Mouse (Mus musculus) hindbrain, embryonic 16.5 days (tissue): Measurements from ENCODE around the gene Slc35g3. TPM values are rescaled to one million over a fixed set of nuclear protein-coding genes. Genes with fewer than 3 reads are reported as not detected.

Experiments
- ATAC-seq: fragments of 200-750 bp; cut with Nextera tagmentation; 2 replicates; pipeline ENCODE4 v1.8.0; 2017; ENCODE audit warnings: moderate TSS enrichment, moderate library complexity
- H3K27ac ChIP-seq: fragments of 300-500 bp; sonication (generic); 2 replicates; pipeline ENCODE4 v1.5.1; 2014; ENCODE audit warnings: low read depth, mild to moderate bottlenecking, control low read depth, low read length, moderate library complexity
- H3K27me3 ChIP-seq: fragments of 300-500 bp; sonication (generic); replicated peaks from 2 replicates; pipeline ENCODE4 v1.6.1; 2014; ENCODE audit warnings: low read length; ENCODE audit not compliant: control insufficient read depth, insufficient read depth
- H3K36me3 ChIP-seq: fragments of 300-500 bp; sonication (generic); 2 replicates; pipeline ENCODE4 v1.6.1; 2014; ENCODE audit warnings: mild to moderate bottlenecking, low read length, moderate library complexity, mixed read lengths; ENCODE audit not compliant: control insufficient read depth, insufficient read depth
- H3K4me1 ChIP-seq: fragments of 300-500 bp; sonication (generic); 2 replicates; pipeline ENCODE4 v1.6.1; 2014; ENCODE audit warnings: low read depth, low read length; ENCODE audit not compliant: control insufficient read depth, insufficient read depth
- H3K4me2 ChIP-seq: fragments of 300-500 bp; sonication (generic); 2 replicates; pipeline ENCODE4 v1.6.1; 2014; ENCODE audit warnings: mild to moderate bottlenecking, low read length, control low read depth, moderate library complexity
- H3K4me3 ChIP-seq: fragments of 300-500 bp; sonication (generic); 2 replicates; pipeline ENCODE4 v1.5.1; 2014; ENCODE audit warnings: mild to moderate bottlenecking, low read length, control low read depth, moderate library complexity
- H3K9ac ChIP-seq: fragments of 300-500 bp; sonication (generic); 2 replicates; pipeline ENCODE4 v1.6.1; 2014; ENCODE audit warnings: low read depth, mild to moderate bottlenecking, control low read depth, low read length, moderate library complexity
- H3K9me3 ChIP-seq: fragments of 300-500 bp; sonication (generic); 2 replicates; pipeline ENCODE4 v1.6.1; 2014; ENCODE audit warnings: mild to moderate bottlenecking, low read length, moderate library complexity; ENCODE audit not compliant: control insufficient read depth
- WGBS: fragments of 180-500 bp; shearing (Covaris S2); extraction: QIAGEN DNeasy Blood & Tissue Kit; methylation state at CpG from one replicate; pipeline ENCODE4 v1.1.7; 2014; 5-methylcytosine and 5-hydroxymethylcytosine counted together
- polyA plus RNA-seq: library from polyadenylated mRNA; unstranded; fragments of >200 nt; fragmentation: Nextera tagmentation; extraction: Ambion mirVana; gene quantifications from 2 replicates; pipeline ENCODE4 v1.2.1, GENCODE M21; 2015

Slc35g3 gene
- polyA plus RNA-seq, 1 experiment from 2014 or later = 0.41 TPM

DNA sequence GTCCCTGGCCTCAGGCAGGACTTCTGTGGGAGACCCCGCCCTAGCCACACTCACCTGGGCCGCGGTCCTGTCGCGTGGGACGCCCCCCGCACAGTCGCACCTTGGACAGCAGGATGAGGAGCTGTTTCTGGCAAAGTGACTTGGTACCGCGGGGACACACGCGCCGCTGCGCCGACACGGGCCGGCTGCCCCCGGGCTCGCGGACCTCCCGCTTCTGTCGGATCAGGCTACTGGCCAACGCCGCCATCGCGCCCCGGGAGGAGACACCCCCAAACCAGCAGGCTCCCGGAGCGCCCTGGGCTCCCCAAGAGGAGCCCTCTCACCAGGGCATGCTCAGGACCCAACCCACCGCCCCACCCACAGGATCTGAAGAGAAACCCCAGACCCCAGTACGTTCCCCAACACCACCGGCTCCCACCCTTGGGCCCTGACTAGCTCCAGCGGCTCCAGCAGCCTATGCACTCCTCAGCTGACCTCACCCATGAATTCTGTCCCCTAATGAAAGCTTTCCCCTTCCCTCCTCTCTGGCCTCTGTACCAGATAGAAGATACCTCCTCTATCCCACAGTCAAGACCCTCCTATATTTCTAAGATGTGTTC, 39.7 kb upstream of the Slc35g3 start, which contains the start of gene Fgf11:
Fgf11 (minus strand) TSS at position 479 of the 599 bp plus-strand sequence.
- H3K4me3 ChIP-seq = peak within 1 kb of the TSS; percentile 61
- H3K36me3 ChIP-seq = no peaks in the 10 kb centered on the region
- H3K27me3 ChIP-seq = peaks cover 14% of the 10 kb centered on the region
- under 1% methylated on average over 33 of the region's 33 CpGs for WGBS
- peak within 1 kb of the TSS; percentile 85 for H3K4me2 ChIP-seq
- H3K27ac ChIP-seq = peak within 1 kb of the TSS; percentile 95
- H3K9ac ChIP-seq = peak within 1 kb of the TSS; percentile 85
- no peak for ATAC-seq
- H3K4me1 ChIP-seq = peaks cover 50% of the 10 kb centered on the region
- H3K9me3 ChIP-seq = no peaks in the 10 kb centered on the region

DNA sequence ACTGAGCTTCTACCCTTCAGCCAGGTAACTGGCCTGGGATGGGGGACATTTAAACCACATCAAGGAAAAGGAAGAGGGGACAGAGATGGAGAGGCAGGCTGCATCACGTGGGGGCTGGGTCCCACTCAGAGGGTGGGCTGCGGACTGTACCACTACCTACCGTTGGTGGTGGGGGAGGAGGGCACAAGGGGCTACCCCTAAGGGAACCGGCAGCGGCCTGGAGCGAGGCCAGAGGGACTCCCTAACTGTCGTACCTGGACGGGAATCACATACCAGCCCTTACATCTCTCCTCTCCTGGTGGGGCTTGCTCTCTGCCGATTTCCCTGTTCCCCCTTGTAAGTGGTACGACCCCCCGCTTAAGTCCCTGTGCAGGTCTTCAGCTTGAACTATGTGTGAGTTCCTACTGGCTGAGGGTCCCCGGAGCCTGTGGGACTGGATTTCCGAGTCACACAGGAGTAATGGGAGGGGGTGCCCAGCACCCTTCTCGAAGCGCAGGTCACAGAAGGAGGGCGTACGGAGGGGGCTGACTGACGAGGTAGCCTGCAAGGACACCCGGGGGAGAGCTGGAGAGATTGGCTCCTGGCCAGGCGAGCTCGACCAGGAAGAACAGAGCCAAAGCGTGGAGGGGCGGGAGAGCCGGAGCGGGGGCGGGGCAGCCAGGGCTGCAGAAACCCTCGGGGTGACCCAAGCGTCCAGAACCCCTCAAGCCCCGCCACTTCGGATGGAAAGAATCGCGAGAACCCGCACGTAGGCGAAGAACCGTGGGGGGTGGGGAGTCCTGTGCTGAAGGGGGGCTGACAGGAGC, 38.8 kb upstream of the Slc35g3 start:
- Histone ChIP-seq H3K27ac (peak overlapping the region; percentile 95), H3K27me3 (peaks cover 7% of the 10 kb centered on the region), H3K9me3 (no peaks in the 10 kb centered on the region), H3K4me3 (peak overlapping the region; percentile 61), H3K36me3 (no peaks in the 10 kb centered on the region), H3K4me1 (peaks cover 52% of the 10 kb centered on the region), H3K4me2 (peak overlapping the region; percentile 85), H3K9ac (peak overlapping the region; percentile 85)
- 0% methylated on average over 34 of the region's 36 CpGs for WGBS
- peak; percentile 81 for ATAC-seq

DNA sequence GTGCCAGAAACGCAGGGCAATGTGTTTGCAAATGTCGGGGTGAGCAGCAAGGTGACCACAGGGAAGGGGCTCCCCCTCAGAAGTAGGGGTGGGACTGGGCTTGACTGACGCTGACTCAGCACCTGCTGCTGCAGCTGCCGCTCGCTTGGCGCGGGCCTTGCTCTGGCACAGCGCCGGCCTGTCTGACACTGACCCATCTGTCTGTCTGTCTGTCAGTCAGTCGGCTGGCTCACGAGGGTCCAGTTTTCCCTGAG, 38.3 kb upstream of the Slc35g3 start:
- Histone ChIP-seq H3K4me1 (peaks cover 54% of the 10 kb centered on the region), H3K9ac (peak overlapping the region; percentile 85), H3K4me2 (peak overlapping the region; percentile 85), H3K27ac (peak overlapping the region; percentile 95), H3K27me3 (peaks cover 7% of the 10 kb centered on the region), H3K36me3 (no peaks in the 10 kb centered on the region), H3K9me3 (no peaks in the 10 kb centered on the region), H3K4me3 (peak overlapping the region; percentile 61)
- peak; percentile 1; the same call in 1 of the 2 replicates for ATAC-seq
- WGBS = under 1% methylated on average over 11 of the region's 11 CpGs

DNA sequence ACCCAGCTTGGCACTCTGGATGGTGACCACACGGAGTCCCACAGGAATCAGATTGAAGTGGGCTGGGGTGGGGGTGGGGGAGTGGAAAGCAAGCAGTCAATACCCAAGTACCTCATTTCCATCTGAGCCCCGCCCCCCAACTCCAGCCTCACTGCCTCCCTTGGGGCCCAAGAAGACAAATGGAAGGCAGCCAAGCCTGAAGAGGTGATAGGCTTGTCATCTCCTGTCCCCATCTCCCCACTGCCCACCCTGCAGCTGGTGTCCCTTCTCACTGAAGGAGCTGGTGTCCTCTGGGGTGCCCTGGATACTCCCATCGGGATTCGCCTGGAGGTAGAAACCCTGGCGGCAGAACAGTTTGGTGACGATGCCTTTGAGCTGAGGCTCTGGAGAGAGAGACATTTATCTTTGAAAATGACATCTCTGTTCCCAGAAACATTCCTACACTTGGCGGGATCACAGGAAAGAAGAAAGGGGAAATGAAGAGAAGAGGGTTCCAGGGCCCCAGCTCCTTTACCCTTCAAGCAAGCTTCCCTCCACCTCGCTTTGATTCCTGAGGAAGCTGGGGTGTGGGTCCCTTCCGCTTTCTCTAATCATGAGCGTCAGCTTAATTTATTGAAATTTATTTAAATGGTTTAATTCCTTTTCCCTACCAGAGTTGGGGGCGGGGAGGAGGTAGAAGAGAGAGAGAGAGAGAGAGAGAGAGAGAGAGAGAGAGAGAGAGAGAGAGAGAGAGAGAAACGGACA, 37.8 kb upstream of the Slc35g3 start:
- Histone ChIP-seq H3K4me1 (peaks cover 49% of the 10 kb centered on the region), H3K4me3 (peak overlapping the region; percentile 61), H3K36me3 (no peaks in the 10 kb centered on the region), H3K9me3 (no peaks in the 10 kb centered on the region), H3K9ac (peak overlapping the region; percentile 85), H3K27me3 (peaks cover 2% of the 10 kb centered on the region), H3K4me2 (peak overlapping the region; percentile 85), H3K27ac (peak overlapping the region; percentile 95)
- WGBS = 16% methylated on average over 12 of the region's 12 CpGs
- no peak for ATAC-seq

DNA sequence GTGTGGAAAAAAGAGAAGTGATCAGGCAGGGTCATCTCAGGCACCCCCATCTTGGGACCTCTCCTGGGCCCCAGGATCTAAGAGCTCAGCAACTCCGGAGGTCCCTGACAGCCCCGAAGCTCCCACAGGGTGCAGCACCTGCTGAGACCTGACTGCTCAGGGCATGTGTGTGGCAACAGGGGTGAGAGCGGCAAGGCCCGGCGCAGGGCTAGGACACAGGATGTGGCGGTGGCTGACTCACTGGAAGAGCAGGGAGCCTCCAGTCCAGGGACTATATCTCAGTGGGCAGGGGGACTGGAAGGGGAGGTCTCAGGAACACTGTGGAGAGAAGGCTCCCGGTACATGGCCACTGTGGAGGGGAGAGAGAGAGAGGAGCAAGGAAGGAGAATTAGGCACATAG, 36.2 kb upstream of the Slc35g3 start:
- H3K4me3 ChIP-seq = no peak overlapping the region
- no peaks in the 10 kb centered on the region for H3K9me3 ChIP-seq
- no peak for ATAC-seq
- 88% methylated on average over 7 of the region's 7 CpGs for WGBS
- H3K27ac ChIP-seq = no peak overlapping the region
- H3K4me2 ChIP-seq = no peak overlapping the region
- H3K9ac ChIP-seq = no peak overlapping the region
- H3K4me1 ChIP-seq = peaks cover 35% of the 10 kb centered on the region
- peaks cover 4% of the 10 kb centered on the region for H3K27me3 ChIP-seq
- no peaks in the 10 kb centered on the region for H3K36me3 ChIP-seq

DNA sequence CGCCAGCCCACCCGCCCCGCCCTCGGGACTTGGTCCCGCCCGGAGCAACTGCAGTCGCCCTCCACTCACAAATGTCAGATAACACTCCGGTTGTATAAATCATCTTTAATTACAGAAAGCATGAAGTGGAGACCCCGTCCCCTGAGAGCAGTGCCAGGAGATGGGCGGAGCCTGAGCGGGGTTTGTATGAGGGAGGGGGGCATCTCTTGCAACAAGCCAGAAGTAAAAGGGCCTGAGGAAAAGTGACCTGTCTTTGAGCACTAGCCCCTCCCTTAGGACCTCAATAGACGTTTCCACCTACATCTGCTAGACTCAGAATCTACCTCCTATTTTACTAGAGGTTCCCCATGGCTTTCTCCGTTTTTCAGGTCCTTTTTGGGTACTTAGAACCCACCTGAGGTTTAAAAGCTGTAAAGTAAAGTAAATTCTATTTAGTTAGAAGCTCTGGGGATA, 34.2 kb upstream of the Slc35g3 start:
- no peaks in the 10 kb centered on the region for H3K36me3 ChIP-seq
- 3% methylated on average over 13 of the region's 13 CpGs for WGBS
- ATAC-seq = no peak
- H3K27me3 ChIP-seq = peaks cover 4% of the 10 kb centered on the region
- H3K9me3 ChIP-seq = no peaks in the 10 kb centered on the region
- no peak overlapping the region for H3K27ac ChIP-seq
- H3K4me3 ChIP-seq = peak overlapping the region; percentile 51
- H3K4me2 ChIP-seq = peak overlapping the region; percentile 90
- H3K4me1 ChIP-seq = peaks cover 19% of the 10 kb centered on the region
- H3K9ac ChIP-seq = peak overlapping the region; percentile 60

DNA sequence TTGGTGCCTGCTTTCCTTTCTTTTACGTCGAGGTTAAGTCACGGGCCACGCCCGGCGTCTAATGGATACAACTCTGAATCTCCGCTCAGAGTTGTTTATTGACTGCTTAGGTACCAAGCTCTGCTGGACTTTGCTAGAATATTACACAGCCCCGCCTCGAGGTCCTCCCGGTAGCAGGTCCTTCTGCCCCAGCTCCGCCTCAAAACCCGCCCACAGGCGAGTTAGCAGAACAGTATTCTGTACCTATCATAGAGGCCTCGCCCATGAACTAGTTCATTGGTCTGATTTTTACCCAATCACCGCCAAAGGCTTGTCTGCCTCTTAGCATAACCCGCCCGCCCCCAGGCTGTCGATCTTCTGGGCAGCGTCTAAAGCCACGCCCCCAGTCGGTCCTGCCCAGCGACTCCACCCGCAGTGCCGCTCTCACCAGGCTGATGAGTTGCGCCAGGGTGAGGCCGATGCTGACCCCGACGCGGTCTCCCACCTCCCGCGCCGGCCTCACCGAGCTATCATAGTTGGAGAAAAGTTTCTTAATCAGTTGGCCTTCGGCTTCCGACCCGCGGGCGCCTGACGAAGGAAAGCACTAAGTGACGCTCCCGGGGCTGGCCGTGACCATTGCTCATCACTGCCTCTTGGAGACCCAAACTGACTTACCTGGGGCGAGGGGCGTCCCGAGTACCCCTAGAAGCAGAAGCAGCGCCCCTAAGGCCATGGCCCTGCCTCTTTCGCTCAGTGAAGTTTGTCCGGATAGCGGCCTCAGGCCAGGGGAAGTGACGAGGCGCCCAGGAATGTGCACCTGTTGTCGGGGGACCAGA, 33.6 kb upstream of the Slc35g3 start, which contains the start of gene Chrnb1:
Chrnb1 (minus strand) TSS at position 776 of the 815 bp plus-strand sequence.
- H3K27ac ChIP-seq = no peak within 1 kb of the TSS
- 2% methylated on average over 52 of the region's 52 CpGs for WGBS
- H3K36me3 ChIP-seq = no peaks in the 10 kb centered on the region
- peak within 1 kb of the TSS; percentile 51 for H3K4me3 ChIP-seq
- H3K9me3 ChIP-seq = no peaks in the 10 kb centered on the region
- H3K9ac ChIP-seq = peak within 1 kb of the TSS; percentile 60
- peaks cover 4% of the 10 kb centered on the region for H3K27me3 ChIP-seq
- H3K4me1 ChIP-seq = peaks cover 18% of the 10 kb centered on the region
- peak within 1 kb of the TSS; percentile 90 for H3K4me2 ChIP-seq
- ATAC-seq = peak; percentile 95

DNA sequence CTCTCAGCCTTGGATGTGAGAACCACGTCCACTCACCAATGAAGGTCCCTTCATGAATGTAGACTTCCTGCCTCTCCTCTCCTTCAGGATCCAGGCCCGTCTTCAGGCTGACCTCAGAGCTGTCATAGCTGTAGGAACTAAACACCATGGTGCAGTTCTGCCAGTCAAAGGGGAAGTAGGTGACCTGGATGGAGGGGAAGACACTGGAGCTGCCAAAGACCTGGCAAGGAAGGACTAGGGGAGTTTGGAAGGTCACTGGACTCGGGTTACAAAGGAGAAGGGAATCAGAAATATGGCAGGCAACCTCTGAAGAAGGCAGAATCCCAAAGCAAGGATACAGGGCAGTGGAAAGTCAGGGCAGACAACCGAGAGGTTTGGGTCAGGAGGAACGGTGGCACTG, 31.7 kb upstream of the Slc35g3 start:
- no peaks in the 10 kb centered on the region for H3K36me3 ChIP-seq
- no peak overlapping the region for H3K9ac ChIP-seq
- ATAC-seq = no peak
- no peak overlapping the region for H3K27ac ChIP-seq
- WGBS = 66% methylated on average over 5 of the region's 5 CpGs
- H3K9me3 ChIP-seq = no peaks in the 10 kb centered on the region
- H3K4me2 ChIP-seq = no peak overlapping the region
- H3K27me3 ChIP-seq = peaks cover 4% of the 10 kb centered on the region
- H3K4me1 ChIP-seq = peaks cover 5% of the 10 kb centered on the region; the same call in 1 of the 2 replicates
- H3K4me3 ChIP-seq = no peak overlapping the region
